Mouse (Mus musculus): ENCODE data around the gene Cuedc1.

The Cuedc1 gene

DNA sequence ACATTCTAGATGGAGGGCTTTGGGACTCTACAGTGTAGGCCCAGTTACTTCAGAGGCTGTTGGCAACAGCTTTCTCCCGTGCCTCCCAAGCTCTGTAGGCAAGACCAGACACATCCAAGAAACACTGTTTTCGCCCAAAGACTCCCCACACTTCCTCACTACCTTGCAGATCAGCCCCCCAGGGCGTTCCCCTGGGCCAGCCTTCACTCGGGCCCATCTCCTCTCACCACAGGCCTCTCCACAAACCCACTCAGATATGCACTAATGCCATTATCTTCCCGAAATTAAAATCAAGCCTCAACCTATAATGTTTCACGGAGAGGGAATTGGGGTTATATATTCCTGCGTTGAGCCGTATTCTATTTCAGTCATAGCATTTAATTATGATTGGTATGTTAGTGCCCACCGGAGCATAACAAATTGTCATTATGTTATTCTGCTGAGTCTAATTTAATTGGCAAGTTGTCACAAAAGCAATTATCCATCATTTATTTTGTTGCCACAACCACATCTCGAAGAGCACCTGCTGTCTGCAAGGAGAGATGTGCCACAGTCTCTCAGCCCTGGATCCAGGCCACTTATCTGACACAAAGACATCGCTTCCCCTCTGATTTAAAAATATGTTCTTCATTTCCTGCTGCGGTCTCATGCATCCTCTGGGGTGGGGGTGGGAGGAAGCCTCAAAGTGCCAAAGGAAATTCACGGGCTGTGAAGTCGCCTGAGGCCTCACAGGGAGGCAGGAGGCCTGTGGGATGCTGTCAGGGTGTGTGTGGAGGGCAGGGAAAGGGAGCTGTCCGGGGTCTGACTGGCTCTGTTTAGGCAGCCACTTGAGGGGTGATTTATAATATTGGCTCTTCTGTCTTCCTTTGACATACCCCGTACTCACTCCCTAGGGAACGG lies 135.9 kb downstream of the Cuedc1 start:
- DNase-seq (ENCODE audit: low read depth in 1 of 2, low spot score in 2 of 2) = no peak

DNA sequence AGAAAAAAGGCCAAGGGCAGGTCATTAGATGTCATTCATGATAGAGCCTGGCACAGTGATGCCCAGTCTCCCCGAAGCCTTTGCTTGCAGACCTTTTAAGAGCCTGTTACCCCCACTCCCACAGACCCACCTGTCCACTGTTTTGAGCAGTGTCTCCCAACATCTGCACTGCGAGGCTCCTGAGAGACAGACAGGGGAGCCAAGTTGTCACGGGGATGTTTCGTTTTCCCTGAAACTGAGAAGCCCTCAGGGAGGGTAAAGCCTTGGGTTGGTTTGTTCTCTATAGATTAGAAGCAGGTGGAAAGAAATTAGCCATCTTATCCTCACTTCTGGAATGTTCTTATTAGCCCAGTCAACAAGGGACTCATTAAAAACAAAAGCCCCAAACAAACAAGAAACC lies 136.9 kb downstream of the Cuedc1 start:
- DNase-seq (ENCODE audit: low read depth in 1 of 2, low spot score in 2 of 2) = no peak

DNA sequence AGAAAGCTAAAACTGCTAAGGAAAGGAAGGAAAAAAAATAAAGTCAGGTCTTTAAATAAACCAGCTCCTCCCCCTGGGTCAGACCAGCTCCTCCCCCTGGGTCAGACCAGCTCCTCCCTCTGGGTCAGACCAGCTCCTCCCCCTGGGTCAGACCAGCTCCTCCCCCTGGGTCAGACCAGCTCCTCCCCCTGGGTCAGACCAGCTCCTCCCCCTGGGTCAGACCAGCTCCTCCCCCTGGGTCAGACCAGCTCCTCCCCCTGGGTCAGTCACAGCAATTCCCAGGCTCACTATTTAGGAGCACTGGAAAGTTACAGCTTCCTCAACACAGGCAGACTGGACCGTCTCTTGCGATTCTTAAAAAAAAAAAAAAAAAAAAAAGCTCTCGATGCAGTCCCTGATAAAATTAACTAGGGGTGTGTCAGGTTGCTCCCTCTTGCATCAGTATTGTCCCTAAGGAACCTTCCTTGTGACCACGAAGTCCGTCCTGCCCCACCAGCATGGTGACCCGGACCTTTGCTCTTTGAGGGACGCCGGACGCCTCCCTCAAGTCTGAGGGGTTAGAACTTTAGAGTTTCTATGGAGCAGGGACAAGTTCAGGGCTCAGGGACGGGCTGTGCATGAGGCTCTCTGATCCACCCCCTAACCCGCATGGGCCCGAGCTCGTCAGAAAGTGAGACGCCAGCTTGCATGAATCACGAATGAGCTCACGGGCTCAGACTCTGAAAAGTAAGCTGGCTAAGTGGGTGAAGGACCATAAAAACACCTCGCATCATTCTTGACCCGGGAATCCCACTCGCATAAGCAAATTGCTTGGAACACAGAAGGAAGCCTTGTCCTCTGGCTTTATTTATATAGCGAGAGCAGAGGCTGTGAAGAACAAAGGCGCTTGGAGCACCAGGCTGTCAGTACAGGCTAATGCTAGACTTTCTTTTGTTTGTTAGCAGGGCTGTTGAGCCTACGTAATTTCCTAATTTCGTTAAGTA lies 137.7 kb downstream of the Cuedc1 start:
- no peak for DNase-seq (ENCODE audit: low read depth in 1 of 2, low spot score in 2 of 2)

DNA sequence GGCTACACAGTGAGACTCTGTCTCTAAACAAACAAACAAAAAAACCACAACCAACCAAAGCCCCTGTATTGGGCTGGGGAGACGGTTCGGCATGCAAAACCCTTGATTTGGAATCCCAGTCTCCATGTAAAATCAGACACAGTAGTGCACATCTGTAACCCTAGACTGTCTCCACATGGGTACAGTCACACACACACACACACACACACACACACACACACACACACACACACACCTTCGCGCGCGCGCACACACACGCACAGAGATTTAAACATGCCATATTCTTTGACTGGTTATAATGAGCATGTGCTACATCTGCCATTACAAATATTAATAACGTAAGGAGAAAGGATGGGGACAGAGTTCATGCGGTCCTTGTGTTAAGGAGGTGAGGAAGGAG lies 142.4 kb downstream of the Cuedc1 start:
- DNase-seq (ENCODE audit: low read depth in 1 of 2, low spot score in 2 of 2) = no peak

DNA sequence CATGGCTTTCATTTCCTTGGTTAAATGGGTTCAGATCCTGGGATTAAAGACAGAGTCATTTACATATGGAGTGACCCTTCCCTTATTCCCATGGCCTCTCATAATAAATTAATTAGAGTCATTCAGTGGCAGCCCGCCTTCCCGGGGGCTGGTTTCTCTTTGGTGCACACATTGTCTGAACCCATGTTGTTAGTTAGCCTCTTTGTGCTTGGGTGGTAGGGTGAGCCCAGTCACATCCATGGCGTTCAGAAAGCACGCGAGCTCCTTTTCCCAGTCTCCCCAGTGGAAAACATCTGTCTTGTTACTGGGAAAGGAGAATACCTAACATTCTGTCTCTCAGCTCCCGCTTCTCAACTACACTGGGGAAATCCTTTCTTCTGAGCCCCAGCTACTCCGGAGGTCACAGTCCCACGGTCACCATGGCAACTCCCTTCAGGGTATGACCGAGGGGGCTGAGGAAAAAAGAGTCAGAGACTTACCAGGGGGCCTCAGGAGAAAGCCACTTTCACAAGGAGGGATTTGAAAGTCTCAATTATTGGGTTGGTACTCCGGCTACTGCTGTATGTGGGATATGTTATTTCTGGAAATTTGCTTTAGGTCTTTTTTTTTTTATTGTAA lies 143.0 kb downstream of the Cuedc1 start:
- DNase-seq (ENCODE audit: low read depth in 1 of 2, low spot score in 2 of 2) = no peak

DNA sequence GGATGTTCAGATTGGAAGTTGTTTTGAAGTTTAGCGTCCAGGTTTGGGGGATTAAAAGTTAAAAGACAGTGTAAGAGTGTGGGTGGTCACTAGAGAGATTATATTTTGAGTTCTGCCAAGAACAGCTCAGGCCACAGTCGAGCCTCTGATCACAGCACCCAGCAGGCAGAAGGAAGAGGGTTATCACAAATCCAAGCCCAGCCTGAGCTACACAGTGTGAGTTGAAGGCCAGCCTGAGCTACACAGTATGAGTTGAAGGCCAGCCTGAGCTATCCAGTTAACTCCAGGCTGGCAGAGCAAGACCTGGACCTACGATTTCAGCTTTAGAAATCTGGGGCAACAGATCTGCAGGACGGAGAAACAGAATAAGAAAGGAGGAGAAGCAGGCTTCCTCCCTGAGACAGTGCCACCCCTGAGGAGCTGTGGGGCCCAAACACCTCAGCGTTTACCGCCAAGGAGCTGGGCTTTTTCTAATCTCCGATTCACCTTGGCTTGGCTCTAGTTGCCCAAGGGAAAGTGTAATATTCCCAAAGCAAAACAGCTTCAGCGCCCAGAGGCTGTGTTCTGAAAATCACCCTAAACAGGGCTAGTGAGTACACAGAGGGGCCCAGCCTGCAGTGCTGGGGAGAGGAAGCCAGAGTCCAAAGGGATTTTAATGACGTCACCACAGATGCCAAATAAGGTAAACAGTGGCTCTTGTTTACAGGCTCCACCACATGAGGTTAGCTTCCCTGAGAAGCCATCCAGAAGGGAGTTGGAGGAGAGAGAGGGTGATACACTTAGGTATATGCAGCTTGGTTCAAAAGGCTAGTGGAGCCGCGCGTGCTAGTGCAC lies 143.8 kb downstream of the Cuedc1 start:
- DNase-seq (ENCODE audit: low read depth in 1 of 2, low spot score in 2 of 2) = no peak
